Mouse (Mus musculus) ES-Bruce4 (cell line): ENCODE measurements at regions not wholly inside any gene's neighbourhood (a gene's known extent, or its start where the extent isn't known, plus 50 kb on each side); places are given as distances from the start of the nearest gene placed in this dataset.

Experiments used
- CTCF ChIP-seq: IDR thresholded peaks from one replicate; pipeline ENCODE4 v1.8.1; 2011; ENCODE audit warnings: low read depth, low read length
- EP300 ChIP-seq: IDR thresholded peaks from 2 replicates; pipeline ENCODE4 v1.6.1; 2011; ENCODE audit warnings: low read depth, low read length; ENCODE audit not compliant: insufficient read depth
- POLR2A ChIP-seq: IDR thresholded peaks from one replicate; pipeline ENCODE4 v1.8.1; 2011; ENCODE audit warnings: low read length; ENCODE audit not compliant: insufficient read depth

GRCm38 (mm10) chr17:7608046-7608445 is 219.1 kb downstream of the Fndc1 start:
- no peak for TF ChIP-seq POLR2A
- TF ChIP-seq CTCF = no peak
- TF ChIP-seq EP300 = no peak
